Mouse (Mus musculus): ENCODE data around the gene Brd3.
A peak's percentile ranks its signal among the peaks of the same experiment; 100 is the strongest.
"Not testable (repeated sequence)": the region's sequence is repeated elsewhere in the genome, so short reads cannot be mapped to it uniquely, and the experiment has no call there.

The Brd3 gene

DNA sequence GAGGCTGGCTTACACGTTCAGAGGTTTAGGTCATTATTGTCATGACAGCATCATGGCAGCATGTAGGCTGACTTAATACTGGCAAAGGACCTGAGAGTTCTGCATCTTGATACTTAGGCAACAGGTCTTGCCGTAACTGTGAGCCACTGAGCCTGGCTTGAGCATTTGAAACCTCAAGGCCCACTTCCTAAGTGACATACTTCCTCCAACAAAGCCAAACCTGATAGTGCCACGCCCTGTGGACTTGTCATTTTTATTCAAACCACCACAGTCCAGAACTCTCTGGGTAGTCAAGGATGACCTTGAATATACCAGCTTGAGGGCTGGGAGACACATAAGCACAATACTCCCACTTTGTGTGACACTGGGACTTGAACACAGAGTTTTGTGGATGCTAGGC is 5.4 kb upstream of the Brd3 start:
- DNase-seq (ENCODE audit: low spot score in 2 of 2) = peak in 1 of 2 experiments; percentile 17

DNA sequence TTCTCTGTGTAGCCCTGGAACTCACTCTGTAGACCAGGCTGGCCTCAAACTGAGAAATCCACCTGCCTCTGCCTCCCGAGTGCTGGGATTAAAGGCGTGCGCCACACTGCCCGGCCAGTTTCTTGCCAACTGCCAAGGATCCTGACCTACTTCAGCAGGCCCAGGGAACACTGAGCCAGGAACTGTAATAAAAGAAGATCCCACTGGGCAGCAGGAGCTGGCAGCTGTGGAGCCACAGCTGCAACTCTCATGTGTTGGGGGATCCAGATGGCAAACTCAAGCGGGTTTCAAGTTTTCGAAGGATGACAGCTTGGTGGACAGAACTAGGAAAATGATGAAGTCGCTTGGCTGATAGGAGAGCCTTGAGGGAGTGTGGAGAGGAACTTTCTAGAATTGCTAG is 3.2 kb upstream of the Brd3 start:
- DNase-seq (ENCODE audit: low spot score in 2 of 2) = no peak

DNA sequence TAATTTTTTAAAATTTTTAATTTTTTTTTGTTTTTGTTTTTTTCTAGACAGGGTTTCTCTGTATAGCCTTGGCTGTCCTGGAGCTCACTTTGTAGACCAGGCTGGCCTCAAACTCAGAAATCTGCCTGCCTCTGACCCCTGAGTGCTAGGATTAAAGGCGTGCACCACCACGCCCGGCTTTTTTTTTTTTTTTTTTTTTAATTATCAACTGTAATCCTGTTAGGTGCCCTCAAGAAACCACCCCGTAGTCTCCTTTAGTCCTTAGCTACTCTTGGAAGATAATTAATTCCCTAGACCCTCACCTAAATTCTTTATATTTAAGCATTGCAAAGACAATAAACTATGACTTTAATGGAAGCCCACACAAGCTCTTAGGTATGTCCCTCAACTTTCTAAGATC is 804 bp downstream of the Brd3 start:
- DNase-seq (ENCODE audit: low spot score in 2 of 2) = not testable (repeated sequence)

DNA sequence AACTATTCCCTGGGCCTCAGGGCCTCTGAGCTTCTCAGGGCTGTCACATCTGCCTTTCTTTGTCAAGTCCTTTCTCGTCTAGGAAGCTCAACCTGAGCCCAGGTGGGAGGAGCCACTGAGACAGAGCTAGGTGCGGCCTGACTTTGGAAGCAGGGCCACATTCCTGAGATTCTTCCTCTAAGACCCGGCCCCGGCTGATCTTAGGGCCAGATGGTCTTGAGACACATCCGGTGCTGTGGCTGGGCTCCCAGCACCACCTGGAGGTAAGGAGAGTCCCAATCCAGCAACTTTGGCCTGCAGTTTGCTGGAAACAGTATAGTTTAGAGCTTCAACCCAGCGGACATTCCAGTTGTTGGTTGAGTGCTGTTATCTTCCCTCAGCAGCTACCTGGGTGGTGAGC is 1.9 kb downstream of the Brd3 start:
- no peak for DNase-seq (ENCODE audit: low spot score in 2 of 2)

DNA sequence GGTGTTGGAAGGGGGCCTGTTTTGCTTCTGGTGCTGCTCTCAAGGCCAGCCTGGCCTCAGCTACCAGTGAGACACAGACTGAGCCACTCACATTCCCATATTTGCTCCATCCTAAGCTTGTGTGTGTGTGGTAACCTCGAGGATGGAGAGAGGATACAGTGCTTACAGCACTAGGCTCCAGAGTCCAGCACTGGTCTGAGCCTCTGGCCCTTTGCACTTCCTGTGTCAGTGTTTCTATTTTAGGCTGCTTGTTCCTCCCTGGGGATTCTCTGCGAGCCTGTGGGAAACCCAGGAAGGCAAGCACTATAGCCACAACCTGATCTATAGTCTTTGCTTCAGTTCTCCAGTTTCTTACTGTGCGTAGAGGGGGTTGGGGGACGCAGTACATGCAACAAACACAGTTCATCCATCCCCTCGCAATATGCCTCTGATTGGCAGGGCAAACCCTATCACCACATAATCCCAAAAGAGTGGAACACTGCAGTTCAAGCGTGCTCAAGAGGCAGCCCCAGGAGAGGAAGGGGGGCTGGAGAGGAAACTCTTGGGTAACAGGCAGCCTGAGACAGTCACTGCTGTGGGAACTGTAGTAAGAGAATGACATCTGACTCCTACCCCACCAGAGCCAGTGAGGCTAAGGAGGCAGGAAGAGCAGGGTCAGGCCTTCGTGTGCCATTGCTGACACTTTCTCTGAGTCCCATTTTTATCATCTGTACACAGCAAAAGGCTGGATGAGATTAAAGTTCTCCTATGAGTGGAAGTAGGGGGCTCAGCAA is 3.2 kb downstream of the Brd3 start:
- DNase-seq (ENCODE audit: low spot score in 2 of 2) = no peak

DNA sequence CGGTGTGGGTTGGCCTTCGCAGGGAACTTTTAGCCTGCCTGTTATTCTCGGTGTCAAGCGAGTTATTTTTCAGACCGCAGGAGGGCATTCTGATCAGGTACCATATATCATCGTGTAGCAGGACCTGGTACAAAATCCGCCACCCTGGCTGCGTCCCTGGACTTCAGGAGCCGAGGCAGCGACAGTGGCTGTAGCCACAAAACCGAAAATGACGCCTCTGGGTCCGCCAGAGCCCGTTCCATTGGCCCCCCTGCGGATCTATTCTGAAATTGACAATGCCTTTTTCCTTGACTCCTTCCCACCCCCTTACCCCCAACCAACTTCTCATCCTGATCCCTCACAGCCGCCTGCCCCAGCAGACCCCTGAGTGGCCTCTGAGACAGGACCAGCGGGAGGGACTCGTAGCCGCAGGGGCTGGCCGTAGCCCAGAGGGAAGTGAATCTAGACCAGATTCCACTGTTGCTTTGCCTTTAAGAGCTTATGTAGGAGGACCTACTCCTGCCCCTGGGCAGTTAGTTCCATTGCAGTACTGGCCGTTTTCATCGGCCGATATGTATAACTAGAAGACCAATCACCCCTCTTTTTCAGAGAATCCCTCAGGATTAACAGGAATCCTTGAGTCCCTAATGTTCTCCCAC is 11.0 kb downstream of the Brd3 start:
- no peak for DNase-seq (ENCODE audit: low spot score in 2 of 2)

DNA sequence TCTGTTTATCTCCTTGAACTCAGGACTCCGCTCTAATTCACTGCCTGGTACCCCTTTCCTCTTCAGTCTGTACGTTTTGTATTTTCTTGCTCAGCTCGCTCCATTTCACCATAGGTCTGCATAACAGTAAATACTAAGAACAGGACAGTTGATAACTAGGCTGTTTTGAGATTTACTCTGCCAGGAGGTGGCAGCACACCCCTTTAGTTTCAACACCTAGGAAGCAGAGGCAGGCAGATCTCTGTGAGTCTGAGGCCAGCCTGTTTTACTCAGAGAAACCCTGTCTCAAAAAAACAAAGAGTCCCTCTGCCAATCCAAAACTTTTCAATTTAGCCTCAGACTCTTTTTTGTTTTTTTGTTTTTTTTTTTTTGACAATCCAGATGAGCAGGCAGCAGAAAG is 13.5 kb downstream of the Brd3 start:
- DNase-seq (ENCODE audit: low spot score in 2 of 2) = no peak

DNA sequence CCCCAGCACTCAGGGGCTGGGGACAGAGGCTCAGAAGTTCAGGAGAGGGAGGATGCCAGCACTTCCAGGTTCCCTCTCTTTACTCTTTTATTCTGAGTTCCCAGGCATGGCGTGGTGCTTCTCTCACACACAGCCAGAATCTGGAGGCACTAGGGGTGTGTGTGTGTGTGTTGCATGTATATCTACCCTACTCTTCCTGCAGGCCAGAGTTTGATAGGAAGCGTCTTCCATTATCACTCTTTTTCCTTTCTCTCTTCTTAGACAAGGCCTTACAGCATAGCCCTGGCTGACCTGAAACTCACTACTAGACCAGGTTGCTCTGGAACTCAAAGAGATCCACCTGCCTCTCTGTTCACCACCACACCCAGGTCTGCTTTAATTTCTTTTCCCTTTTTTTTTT is 16.5 kb downstream of the Brd3 start:
- DNase-seq (ENCODE audit: low spot score in 2 of 2) = no peak

DNA sequence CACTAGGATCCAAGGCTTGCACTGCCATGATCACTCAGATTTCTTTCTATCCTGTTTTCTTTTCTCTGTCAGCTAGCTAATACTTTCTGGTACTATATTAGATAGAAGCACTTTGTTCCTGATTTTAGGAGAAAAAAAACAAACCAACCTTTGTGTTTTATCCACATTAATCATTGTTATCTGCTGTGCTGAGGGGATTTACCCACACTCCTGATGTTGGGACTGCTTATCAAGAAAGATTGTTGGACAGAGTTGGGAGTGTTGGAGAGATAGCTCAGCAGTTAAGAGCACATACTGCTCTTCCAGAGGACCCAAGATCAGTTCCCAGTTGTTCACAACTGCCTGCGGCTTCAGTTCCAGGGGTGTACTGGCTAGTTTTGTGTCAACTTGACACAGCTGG is 19.1 kb downstream of the Brd3 start:
- DNase-seq (ENCODE audit: low spot score in 2 of 2) = no peak

DNA sequence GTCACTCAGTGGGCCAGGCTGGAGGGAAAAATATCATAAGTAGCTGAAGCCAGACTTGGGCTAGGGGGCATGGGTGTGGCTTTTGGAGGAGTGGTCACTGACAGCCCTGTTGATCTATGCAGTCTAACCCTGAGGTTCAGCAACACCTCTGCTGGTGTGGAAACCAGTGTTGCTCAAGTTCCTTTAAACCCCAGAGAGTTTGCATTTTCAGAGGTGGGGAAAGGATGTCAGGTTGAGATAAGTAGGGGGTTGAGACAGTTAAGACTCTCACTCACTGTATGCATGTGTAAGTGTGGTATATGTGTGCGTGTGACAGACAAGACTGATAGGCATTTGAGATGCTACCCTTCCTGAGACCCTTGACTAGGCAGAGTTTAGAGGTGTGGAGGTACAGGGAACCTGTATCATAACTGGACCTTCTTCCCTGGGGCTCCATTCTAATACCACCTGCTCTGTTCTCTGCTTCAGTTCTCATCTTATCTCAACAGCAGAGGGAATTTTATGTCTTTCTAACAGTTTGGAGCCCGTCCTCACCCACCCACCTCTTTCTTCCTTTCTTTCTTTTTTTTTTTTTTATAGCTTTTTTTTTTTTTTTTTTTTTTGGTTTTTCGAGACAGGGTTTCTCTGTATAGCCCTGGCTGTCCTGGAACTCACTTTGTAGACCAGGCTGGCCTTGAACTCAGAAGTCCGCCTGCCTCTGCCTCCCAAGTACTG is 20.0 kb downstream of the Brd3 start:
- peak; percentile 43 to 68 for DNase-seq (ENCODE audit: low spot score in 2 of 2)

DNA sequence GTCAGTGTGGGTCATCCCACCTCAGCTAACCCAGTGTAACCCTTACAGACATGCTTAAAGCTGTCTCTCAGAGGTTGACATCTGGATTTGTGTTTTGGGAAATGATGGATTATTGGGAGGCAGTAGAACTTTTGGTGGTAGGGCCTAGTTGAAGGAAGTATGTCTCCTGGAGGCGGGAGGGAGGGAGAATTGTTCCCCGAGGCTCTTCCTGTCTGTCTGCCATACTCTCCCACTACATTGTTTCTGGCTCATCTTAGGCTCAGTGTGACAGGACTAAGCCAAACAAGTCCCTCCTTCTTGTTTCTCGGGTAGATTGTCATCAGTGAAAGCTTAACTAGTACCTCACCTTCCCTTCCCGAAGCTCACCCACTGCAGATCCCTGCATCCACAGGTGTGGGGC is 20.7 kb downstream of the Brd3 start:
- DNase-seq (ENCODE audit: low spot score in 2 of 2) = no peak

DNA sequence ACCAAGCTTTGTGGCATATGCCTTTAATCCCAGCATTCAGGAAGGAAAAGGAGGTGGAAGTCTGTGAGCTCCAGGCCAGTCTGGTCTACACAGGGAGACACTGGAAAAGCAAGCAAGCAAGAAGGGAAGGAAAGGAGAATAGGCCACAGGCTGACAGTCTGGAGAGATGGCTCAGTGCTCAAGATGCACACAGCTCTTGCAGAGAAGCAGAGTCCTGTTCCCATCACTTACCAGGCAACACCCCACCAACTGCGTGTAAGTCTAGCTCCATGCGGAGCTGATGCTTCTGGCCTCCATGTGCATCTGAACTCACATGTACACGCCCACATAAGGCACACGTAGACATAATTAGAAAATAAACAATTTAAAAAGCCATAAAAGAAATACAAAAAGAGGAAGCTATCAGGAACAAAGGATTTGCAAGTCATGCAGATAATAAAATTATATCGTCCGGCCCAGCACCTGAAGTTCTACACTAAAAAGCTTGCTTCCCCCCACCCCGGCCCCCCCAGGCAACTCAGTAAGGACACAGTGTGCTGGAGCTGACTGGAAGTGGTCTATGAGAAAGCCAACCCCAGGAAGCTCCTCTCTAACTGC is 25.1 kb downstream of the Brd3 start:
- no peak for DNase-seq (ENCODE audit: low spot score in 2 of 2)

DNA sequence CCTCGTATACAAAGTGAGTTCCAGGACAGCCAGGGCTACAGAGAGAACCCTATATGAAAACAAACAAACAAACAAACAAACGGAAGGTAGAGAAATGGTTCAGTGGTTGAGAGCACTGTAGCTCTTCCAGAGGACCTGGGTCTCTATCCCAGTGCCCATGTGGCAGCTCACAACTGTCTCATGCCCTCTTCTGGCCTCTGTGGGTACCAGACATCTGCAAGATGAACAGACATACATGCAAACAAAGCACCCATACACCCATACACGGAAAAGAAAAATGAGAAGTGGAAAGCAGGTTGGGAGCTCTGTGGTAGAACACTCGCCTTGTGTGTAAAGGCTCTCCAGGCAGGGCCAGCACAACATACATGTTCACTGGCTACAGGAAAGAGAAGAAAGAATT is 27.1 kb downstream of the Brd3 start:
- DNase-seq (ENCODE audit: low spot score in 2 of 2) = no peak

DNA sequence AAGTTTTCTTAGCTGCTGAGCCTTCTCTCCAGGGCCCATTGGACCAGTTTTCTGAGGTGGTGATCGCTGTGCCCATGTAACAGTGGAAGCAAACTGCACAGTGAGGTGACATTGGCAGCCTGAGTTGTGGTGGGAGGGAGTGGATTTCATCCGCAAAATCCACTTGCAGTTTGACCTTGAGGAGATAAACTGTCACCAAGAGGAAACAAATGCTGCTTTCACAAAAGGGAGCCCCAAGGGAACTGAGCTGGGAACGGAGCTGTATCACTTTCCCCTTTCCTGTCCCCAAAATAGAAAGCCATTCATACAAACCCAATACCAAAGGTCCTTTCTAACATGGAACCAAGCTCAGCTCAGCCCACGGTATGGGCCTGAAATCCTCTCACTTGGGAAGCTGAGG is 27.6 kb downstream of the Brd3 start:
- DNase-seq (ENCODE audit: low spot score in 2 of 2) = no peak

DNA sequence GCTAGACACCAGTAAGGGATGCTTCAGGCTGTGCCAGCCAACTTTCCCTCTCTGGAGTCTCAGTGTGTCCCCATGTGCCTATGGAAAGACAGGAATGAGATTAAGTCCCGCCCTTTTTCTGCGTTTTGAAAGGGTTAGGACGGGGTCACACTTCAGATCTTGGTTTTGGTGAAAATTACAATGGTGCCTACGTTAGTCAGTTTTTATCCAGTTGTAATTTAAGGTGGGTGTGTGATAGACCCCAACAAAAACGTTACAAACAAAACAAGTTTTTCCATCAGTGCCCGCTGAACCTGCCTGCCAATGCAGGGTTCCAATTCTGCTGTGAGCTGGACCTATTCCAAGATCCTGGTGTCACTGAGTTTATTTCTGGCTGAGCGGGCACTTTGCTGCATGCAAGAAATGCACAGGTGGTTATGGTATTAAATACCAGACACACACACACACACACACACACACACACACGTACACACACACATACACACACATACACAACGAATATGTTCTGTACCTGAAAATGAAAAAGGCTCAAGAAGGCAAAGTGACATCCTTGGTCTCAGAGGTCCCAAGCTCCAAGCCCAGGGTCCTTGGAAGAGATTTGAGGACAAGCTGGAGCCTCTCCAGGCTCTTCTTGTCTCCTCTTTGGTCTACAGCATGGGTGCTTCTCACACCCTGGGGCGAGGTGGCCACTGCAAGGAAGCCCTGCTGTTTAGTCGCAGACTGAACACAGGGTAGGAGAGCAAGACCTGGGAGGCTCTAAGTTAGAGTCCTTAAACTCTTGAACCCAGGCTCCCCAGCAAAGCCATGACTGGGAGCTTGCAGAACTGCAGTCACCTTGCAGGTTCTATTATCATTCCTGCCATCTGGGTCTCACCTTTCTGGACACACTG is 30.9 kb downstream of the Brd3 start:
- DNase-seq (ENCODE audit: low spot score in 2 of 2) = no peak

DNA sequence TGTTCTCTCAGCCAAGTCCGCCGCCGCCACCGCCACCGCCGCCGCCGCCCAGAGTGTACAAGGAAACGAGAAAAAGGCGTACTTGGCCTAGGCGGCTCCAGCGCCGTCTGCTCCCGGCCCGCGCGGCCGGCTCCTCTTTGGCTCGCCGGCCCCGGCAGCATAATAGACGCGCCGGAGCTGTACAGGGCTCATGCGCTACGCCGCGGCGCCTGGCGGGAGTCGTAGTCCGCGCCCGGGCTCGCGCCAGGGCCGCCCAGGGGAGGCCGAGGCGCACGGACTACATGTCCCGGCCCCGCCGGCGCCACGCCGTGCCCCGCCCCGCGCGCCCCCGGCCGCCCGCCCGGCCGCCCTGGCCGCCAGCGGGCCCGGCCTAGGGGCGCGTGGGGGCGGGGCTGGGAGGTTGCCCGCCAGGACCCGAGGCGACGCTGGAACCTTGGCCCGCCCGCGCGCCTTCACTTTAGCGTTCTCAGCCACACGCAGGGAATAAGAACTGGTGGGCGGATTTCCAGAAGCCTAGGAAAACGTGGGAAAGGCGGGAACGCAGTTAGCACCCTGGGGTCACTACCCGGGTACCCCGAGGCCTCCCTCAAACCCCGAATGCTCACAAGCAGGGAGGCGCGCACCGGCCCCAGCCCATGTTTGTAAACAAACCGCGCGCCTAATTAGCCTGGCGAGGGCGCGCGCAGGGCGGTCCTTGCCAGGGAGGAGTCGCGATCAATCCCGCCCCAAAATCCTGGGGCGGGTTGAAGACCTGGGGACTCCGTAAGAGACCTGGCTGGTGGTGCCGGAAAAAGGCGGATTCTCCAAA is 31.8 kb downstream of the Brd3 start:
- peak; percentile 75 to 84 for DNase-seq (ENCODE audit: low spot score in 2 of 2)

DNA sequence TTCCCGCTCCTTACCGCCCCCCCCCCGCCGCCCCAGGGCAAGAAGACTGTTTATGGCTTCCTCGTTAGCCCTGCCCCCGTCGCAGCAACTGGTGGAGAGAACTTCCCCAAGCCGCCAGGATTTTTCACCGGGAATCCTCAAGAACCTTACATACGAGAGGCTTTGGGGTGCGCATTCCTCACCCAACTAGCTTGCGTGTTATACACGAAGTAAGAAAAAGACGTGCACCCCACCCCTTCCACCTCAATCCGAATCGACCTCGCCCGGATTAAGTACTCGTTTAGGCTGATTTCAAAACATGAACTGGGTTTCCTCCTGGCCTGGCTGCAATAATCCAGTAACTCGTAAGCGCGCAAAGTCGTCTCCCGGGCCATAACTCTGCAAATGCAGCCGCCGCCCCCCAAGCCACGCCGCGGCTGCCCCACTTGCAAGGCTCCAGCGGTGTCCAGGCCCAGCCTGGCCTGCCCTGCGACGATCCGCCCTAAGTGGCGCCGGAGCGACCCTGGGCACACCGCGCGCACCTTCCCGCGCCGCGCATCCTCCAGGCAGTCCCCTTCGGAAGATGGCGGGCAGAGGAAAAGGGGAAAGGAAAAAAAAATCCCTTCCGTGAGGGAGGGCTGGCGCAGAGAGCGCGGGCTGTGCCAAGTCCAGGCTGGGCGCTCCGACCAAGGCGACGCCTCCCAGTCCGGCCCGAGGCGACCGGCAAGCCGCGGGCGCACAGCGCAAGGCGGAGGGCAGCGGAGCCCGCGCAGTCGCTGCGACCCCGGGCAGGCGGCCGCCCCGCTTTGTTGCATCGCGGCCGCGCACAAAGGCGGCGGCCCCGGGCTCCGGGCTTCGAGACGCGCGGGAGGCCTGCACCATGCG is 32.6 kb downstream of the Brd3 start:
- no peak for DNase-seq (ENCODE audit: low spot score in 2 of 2)

DNA sequence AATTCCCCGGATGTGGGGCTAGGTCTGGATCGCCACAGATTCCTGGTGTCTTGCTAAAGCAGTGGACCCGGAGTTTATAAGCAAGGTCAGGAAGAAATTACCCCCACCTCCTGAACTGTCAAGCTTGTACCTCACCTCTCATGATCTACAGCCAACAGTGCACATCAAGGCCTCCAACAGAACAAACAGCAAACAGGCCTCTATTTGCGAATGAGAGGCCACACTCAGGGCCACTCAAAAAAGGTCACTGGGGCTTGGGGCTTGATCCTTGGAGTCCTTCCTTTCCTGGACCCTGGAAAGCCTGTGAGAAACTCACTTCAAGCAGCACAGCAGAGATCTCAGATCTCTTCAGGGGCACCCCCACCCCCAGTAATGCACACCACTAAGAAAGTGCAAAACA is 33.6 kb downstream of the Brd3 start:
- no peak for DNase-seq (ENCODE audit: low spot score in 2 of 2)

DNA sequence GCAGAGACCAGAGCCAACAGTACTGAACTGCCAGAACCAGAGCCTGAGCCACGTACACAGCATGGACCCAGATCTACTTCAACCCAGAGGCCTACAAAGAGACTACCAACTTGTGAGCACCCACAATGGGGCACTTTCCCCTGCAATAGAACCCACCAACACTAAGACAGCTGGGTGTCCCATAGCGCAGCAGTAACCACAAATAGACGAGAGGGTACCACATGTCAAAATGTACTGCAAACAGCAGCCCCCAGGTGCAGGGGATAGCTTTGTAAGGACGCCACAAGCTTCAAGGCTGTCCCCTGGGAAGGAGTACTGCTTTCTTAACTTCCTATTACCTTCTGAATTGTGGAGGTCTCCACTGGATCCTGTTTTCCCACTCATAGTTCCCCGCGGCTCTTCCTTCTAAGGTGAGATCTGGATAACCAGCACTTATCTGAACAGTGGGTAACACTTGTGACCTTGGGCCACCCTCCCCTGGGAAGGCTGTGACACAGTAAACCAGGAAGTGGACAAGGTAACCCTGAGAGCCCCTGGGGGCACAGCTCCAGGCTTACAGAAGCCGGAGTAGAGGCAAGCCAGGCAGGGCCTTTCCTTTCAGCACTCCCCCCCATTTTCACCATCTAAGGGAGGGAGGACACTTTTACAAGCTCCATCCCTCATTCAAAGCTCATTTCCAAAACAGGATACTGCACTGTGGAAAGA is 34.2 kb downstream of the Brd3 start:
- no peak for DNase-seq (ENCODE audit: low spot score in 2 of 2)

Data from natural killer cell, adult 2 months (primary cell).